Mouse (Mus musculus) kidney, adult 2 months (tissue): ENCODE measurements around the gene Gm19935.

Source experiments
- CTCF ChIP-seq: fragments of 200-500 bp; conservative IDR thresholded peaks from 2 replicates; pipeline ENCODE4 v1.5.1; 2011; ENCODE audit warnings: low read depth, mild to moderate bottlenecking, control low read depth, low read length, moderate library complexity, mixed read lengths; ENCODE audit not compliant: insufficient read depth, insufficient read length
- POLR2A ChIP-seq: fragments of 200-500 bp; IDR thresholded peaks from one replicate; pipeline ENCODE4 v1.6.1; 2011; ENCODE audit warnings: low read depth, low read length, control low read depth

- TF ChIP-seq CTCF (no peak), POLR2A (no peak)
Measured at GRCm38 (mm10) chr8:90830980-90831379, 13.8 kb upstream of the Gm19935 start.
